Mouse (Mus musculus) MEL (cell line): ENCODE data around the gene Trim66. TPM values are rescaled to one million over a fixed set of nuclear protein-coding genes. Genes with fewer than 3 reads are reported as not detected.

Source experiments
- DNase-seq: peaks from one replicate; pipeline ENCODE4 v3.0.0; 2011; ENCODE audit warnings: low read depth, low spot score
- H3K27ac ChIP-seq: 2 replicates; pipeline ENCODE4 v1.5.1; 2012; ENCODE audit warnings: low read depth, mild to moderate bottlenecking, control low read depth, low read length, moderate library complexity; ENCODE audit not compliant: control insufficient read depth
- H3K27me3 ChIP-seq, 2 experiments: fragments of 150-350 bp in 1 of 2; sonication (generic) in 1 of 2; 2 replicates each; pipeline ENCODE4 v1.6.1; 2012; ENCODE audit warnings: low read length in 2 of 2, mild to moderate bottlenecking in 2 of 2, improper control_type of control experiment in 1 of 2, moderate library complexity in 1 of 2; ENCODE audit not compliant: insufficient read depth in 2 of 2, control insufficient read depth in 1 of 2
- H3K36me3 ChIP-seq, 2 experiments: 2 replicates each; pipeline ENCODE4 v1.6.1; 2012 to 2014; ENCODE audit warnings: low read length in 2 of 2, improper control_type of control experiment in 1 of 2, inconsistent platforms in 1 of 2, mild to moderate bottlenecking in 1 of 2; ENCODE audit not compliant: insufficient read depth in 2 of 2, control insufficient read depth in 1 of 2
- H3K4me1 ChIP-seq, 2 experiments: fragments of 150-350 bp in 1 of 2; sonication (generic) in 1 of 2; 2 replicates each; pipeline ENCODE4 v1.6.1; 2012; ENCODE audit warnings: low read length in 2 of 2, improper control_type of control experiment in 1 of 2, mild to moderate bottlenecking in 1 of 2; ENCODE audit not compliant: insufficient read depth in 2 of 2, control insufficient read depth in 1 of 2
- H3K4me3 ChIP-seq, 2 experiments: fragments of 150-350 bp in 1 of 2; sonication (generic) in 1 of 2; 2 replicates each; pipeline ENCODE4 v1.5.1; 2012; ENCODE audit warnings: low read depth in 2 of 2, low read length in 2 of 2, mild to moderate bottlenecking in 2 of 2, moderate library complexity in 2 of 2, control low read depth in 1 of 2, improper control_type of control experiment in 1 of 2; ENCODE audit not compliant: control insufficient read depth in 1 of 2, insufficient read depth in 1 of 2
- H3K79me2 ChIP-seq: 2 replicates; pipeline ENCODE4 v1.6.1; 2012; ENCODE audit warnings: mild to moderate bottlenecking, low read length, moderate library complexity; ENCODE audit not compliant: control insufficient read depth, poor library complexity, insufficient read depth
- H3K9ac ChIP-seq: 2 replicates; pipeline ENCODE4 v1.6.1; 2012; ENCODE audit warnings: low read depth, mild to moderate bottlenecking, control low read depth, low read length, moderate library complexity; ENCODE audit not compliant: control insufficient read depth, poor library complexity, severe bottlenecking
- H3K9me3 ChIP-seq: fragments of 150-350 bp; sonication (generic); replicated peaks from 2 replicates; pipeline ENCODE4 v1.6.1; 2012; ENCODE audit warnings: mild to moderate bottlenecking, low read length, improper control_type of control experiment, moderate library complexity; ENCODE audit not compliant: insufficient read depth
- CHD1 ChIP-seq: IDR thresholded peaks from 2 replicates; pipeline ENCODE4 v1.6.1; 2012; ENCODE audit warnings: low read depth, mild to moderate bottlenecking, inconsistent platforms, low read length, improper control_type of control experiment
- CTCF ChIP-seq, 3 experiments: IDR thresholded peaks in 2 of 3; conservative IDR thresholded peaks in 1 of 3; 2 replicates each; pipeline ENCODE4 v1.5.1; 2011 to 2012; ENCODE audit warnings: low read length in 3 of 3, low read depth in 2 of 3, mild to moderate bottlenecking in 2 of 3, improper control_type of control experiment in 1 of 3, inconsistent platforms in 1 of 3, mixed read lengths in 1 of 3, moderate library complexity in 1 of 3; ENCODE audit not compliant: control insufficient read depth in 1 of 3, insufficient read depth in 1 of 3, poor library complexity in 1 of 3, severe bottlenecking in 1 of 3
- E2F4 ChIP-seq: IDR thresholded peaks from 2 replicates; pipeline ENCODE4 v1.6.1; 2011; ENCODE audit warnings: low read depth, low read length, improper control_type of control experiment, borderline replicate concordance
- ELF1 ChIP-seq: IDR thresholded peaks from 2 replicates; pipeline ENCODE4 v1.6.1; 2014; ENCODE audit warnings: low read depth, mild to moderate bottlenecking, inconsistent platforms, low read length, improper control_type of control experiment, moderate library complexity
- EP300 ChIP-seq, 2 experiments: IDR thresholded peaks; 2 replicates each; pipeline ENCODE4 v1.6.1; 2011; ENCODE audit warnings: improper control_type of control experiment in 2 of 2, low read length in 2 of 2, low read depth in 1 of 2, mild to moderate bottlenecking in 1 of 2
- ETS1 ChIP-seq: IDR thresholded peaks from 2 replicates; pipeline ENCODE4 v1.6.1; 2012; ENCODE audit warnings: low read depth, mild to moderate bottlenecking, inconsistent platforms, low read length, improper control_type of control experiment, moderate library complexity
- GATA1 ChIP-seq: IDR thresholded peaks from 2 replicates; pipeline ENCODE4 v1.6.1; 2011; ENCODE audit warnings: low read depth, low read length, improper control_type of control experiment
- HCFC1 ChIP-seq: IDR thresholded peaks from 2 replicates; pipeline ENCODE4 v1.6.1; 2012; ENCODE audit warnings: low read depth, mild to moderate bottlenecking, inconsistent platforms, low read length, improper control_type of control experiment, moderate library complexity
- JUND ChIP-seq: IDR thresholded peaks from 2 replicates; pipeline ENCODE4 v1.6.1; 2011; ENCODE audit warnings: low read depth, mild to moderate bottlenecking, improper control_type of control experiment, low read length
- KAT2A ChIP-seq: conservative IDR thresholded peaks from 2 replicates; pipeline ENCODE4 v1.6.1; 2012; ENCODE audit warnings: low read depth, low read length, improper control_type of control experiment, inconsistent platforms
- MAX ChIP-seq: IDR thresholded peaks from 2 replicates; pipeline ENCODE4 v1.6.1; 2011; ENCODE audit warnings: low read length, improper control_type of control experiment
- MEF2A ChIP-seq: IDR thresholded peaks from 2 replicates; pipeline ENCODE4 v1.6.1; 2014; ENCODE audit warnings: low read depth, mild to moderate bottlenecking, inconsistent platforms, low read length, improper control_type of control experiment; ENCODE audit not compliant: poor library complexity, insufficient replicate concordance, severe bottlenecking; ENCODE audit errors: extremely low read depth
- MXI1 ChIP-seq: IDR thresholded peaks from 2 replicates; pipeline ENCODE4 v1.6.1; 2011; ENCODE audit warnings: mild to moderate bottlenecking, low read depth, low read length, improper control_type of control experiment
- MYC ChIP-seq: IDR thresholded peaks from 2 replicates; pipeline ENCODE4 v1.6.1; 2011; ENCODE audit warnings: low read depth, mild to moderate bottlenecking, low read length, improper control_type of control experiment, moderate library complexity
- NRF1 ChIP-seq: IDR thresholded peaks from 2 replicates; pipeline ENCODE4 v1.6.1; 2014; ENCODE audit warnings: low read depth, mild to moderate bottlenecking, inconsistent platforms, low read length, improper control_type of control experiment, moderate library complexity; ENCODE audit not compliant: poor library complexity, insufficient read depth, severe bottlenecking
- POLR2AphosphoS2 ChIP-seq: IDR thresholded peaks from 2 replicates; pipeline ENCODE4 v1.6.1; 2011; ENCODE audit warnings: low read length, improper control_type of control experiment
- POLR2AphosphoS5 ChIP-seq: IDR thresholded peaks from 2 replicates; pipeline ENCODE4 v1.6.1; 2012; ENCODE audit warnings: low read depth, borderline replicate concordance, mild to moderate bottlenecking, inconsistent platforms, low read length, moderate library complexity, mixed read lengths
- RAD21 ChIP-seq: IDR thresholded peaks from 2 replicates; pipeline ENCODE4 v1.6.1; 2011; ENCODE audit warnings: mild to moderate bottlenecking, low read depth, low read length, improper control_type of control experiment
- RCOR1 ChIP-seq: IDR thresholded peaks from 2 replicates; pipeline ENCODE4 v1.6.1; 2012; ENCODE audit warnings: low read depth, mild to moderate bottlenecking, inconsistent platforms, low read length, improper control_type of control experiment
- SIN3A ChIP-seq: IDR thresholded peaks from 2 replicates; pipeline ENCODE4 v1.6.1; 2012; ENCODE audit warnings: low read length, improper control_type of control experiment, inconsistent platforms
- TAL1 ChIP-seq: IDR thresholded peaks from 2 replicates; pipeline ENCODE4 v1.6.1; 2012; ENCODE audit warnings: mild to moderate bottlenecking, inconsistent platforms, low read length, moderate library complexity, mixed read lengths
- TBP ChIP-seq: IDR thresholded peaks from 2 replicates; pipeline ENCODE4 v1.8.0; 2011; ENCODE audit warnings: low read depth, low read length, improper control_type of control experiment
- TCF12 ChIP-seq: IDR thresholded peaks from 2 replicates; pipeline ENCODE4 v1.6.1; 2014; ENCODE audit warnings: low read depth, mild to moderate bottlenecking, inconsistent platforms, low read length, improper control_type of control experiment, moderate library complexity
- UBTF ChIP-seq: IDR thresholded peaks from 2 replicates; pipeline ENCODE4 v1.6.1; 2012; ENCODE audit warnings: low read depth, mild to moderate bottlenecking, inconsistent platforms, low read length, improper control_type of control experiment, moderate library complexity, borderline replicate concordance; ENCODE audit not compliant: insufficient read depth
- USF2 ChIP-seq, 2 experiments: IDR thresholded peaks; 2 replicates each; pipeline ENCODE4 v1.6.1; 2011 to 2012; ENCODE audit warnings: improper control_type of control experiment in 2 of 2, low read length in 2 of 2, borderline replicate concordance in 1 of 2, inconsistent platforms in 1 of 2, low read depth in 1 of 2, mild to moderate bottlenecking in 1 of 2; ENCODE audit not compliant: insufficient read depth in 1 of 2
- ZKSCAN1 ChIP-seq: IDR thresholded peaks from 2 replicates; pipeline ENCODE4 v1.6.1; 2012; ENCODE audit warnings: low read depth, mild to moderate bottlenecking, inconsistent platforms, low read length, improper control_type of control experiment, moderate library complexity
- ZNF384 ChIP-seq: IDR thresholded peaks from 2 replicates; pipeline ENCODE4 v1.6.1; 2012; ENCODE audit warnings: low read depth, mild to moderate bottlenecking, inconsistent platforms, low read length, improper control_type of control experiment
- polyA plus RNA-seq, 2 experiments: library from polyadenylated mRNA; stranded (reverse) in 1 of 2; unstranded in 1 of 2; fragments of >175 nt in 1 of 2; fragments of >200 nt in 1 of 2; gene quantifications; 2 replicates each; pipeline versions ENCODE4 v1.2.1 to v1.2.4; 2012; ENCODE audit warnings: low replicate concordance in 2 of 2, low read depth in 1 of 2; ENCODE audit not compliant: insufficient read length in 2 of 2, insufficient read depth in 1 of 2, missing spikeins in 1 of 2
- total RNA-seq: library from RNA; depleted of rRNA; stranded (reverse); fragments of 300-350 nt; gene quantifications from 2 replicates; pipeline ENCODE4 v1.2.3, GENCODE M21; 2012

Trim66 gene
- total and polyA plus RNA-seq, 3 experiments, result 0.01 TPM; not detected in 2

DNA sequence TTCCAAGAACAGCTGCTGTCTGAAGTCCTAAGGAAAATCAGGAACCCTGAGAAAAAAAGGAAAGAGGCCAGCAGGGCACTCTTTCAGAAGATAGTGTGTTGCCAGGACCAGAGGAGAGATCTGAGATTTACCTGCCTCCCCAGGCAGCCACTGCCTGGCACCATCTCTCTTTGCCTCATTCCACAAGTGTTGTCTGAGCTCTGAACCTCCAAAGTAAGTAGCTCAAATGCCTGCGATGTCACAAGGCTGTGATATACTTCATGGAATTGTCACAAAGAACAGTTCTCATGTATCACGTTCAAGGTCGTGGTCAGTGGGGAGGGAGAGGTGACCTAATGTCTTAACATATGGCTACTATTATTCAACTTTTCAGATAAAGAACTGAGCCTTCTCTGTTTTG lies 8.6 kb upstream of the Trim66 start:
- H3K4me3 ChIP-seq, result no peak overlapping the region

DNA sequence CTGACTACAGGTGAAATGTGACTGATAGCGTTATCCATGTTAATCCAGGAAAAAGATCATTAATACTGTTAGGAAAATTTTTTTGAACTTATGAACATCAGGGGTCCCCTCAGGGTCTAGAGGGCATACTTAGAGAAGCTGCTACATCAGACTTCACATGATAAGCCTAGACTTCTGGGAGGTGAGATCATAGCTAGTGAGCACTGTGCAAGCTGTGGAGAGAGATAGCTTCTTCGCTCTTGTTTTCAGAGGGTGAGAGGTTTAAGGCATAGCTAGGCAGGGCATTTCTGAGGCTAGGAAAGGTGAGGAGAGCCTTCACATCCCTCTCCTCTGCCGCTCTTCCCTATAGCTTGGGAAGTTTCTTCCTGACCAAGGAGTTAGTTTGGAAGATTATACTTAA lies 3.9 kb upstream of the Trim66 start:
- H3K36me3 ChIP-seq, result peaks cover 0 to 7% of the 10 kb centered on the region in 2 experiments; a peak in 1 of 4 replicates
- H3K27ac ChIP-seq, result no peak overlapping the region
- H3K9me3 ChIP-seq, result no peaks in the 10 kb centered on the region
- H3K4me1 ChIP-seq, result peaks cover 9 to 15% of the 10 kb centered on the region in 2 experiments
- H3K27me3 ChIP-seq, result no peaks in the 10 kb centered on the region; a peak in 1 of 4 replicates
- TF ChIP-seq SIN3A (no peak), CHD1 (no peak), GATA1 (0 out of 2 replicates have a peak, but pooled peaks have one; percentile 32), TBP (no peak), EP300 (IDR thresholded peaks at IDR 0.05; ENCODE audit: low read depth in 1 of 2, low read length in 2 of 2) (peak in 1 of 2 experiments; percentile 24; a peak in 1 of 4 replicates), USF2 (IDR thresholded peaks at IDR 0.05; ENCODE audit: borderline replicate concordance in 1 of 2, insufficient read depth in 1 of 2, low read depth in 1 of 2, low read length in 2 of 2) (no peak), CTCF (IDR thresholded peaks at IDR 0.05 in 2 of 3, conservative IDR thresholded peaks at IDR 0.05 in 1 of 3; ENCODE audit: control insufficient read depth in 1 of 3, insufficient read depth in 1 of 3, low read depth in 2 of 3, low read length in 3 of 3, poor library complexity in 1 of 3, severe bottlenecking in 1 of 3) (no peak), NRF1 (no peak), POLR2AphosphoS5 (no peak), KAT2A (no peak), TCF12 (peak; percentile 29; the same call in 1 of the 2 replicates), ELF1 (no peak), POLR2AphosphoS2 (no peak), ZKSCAN1 (no peak), E2F4 (no peak), UBTF (no peak), TAL1 (peak; percentile 32), MYC (no peak), RAD21 (no peak), MEF2A (no peak), ETS1 (no peak)
- no peaks in the 10 kb centered on the region for H3K79me2 ChIP-seq
- H3K9ac ChIP-seq, result no peak overlapping the region
- H3K4me3 ChIP-seq, result no peak overlapping the region
- peak; percentile 30 for DNase-seq

More for the DNA sequence above, 8.6 kb upstream of the Trim66 start:
- Histone ChIP-seq H3K27ac (no peak overlapping the region), H3K4me1 (peaks cover 8% of the 10 kb centered on the region in 2 experiments), H3K36me3 (peaks cover 12 to 16% of the 10 kb centered on the region in 2 experiments), H3K27me3 (no peaks in the 10 kb centered on the region), H3K9ac (no peak overlapping the region), H3K79me2 (peaks cover 24% of the 10 kb centered on the region), H3K9me3 (no peaks in the 10 kb centered on the region)
- no peak for DNase-seq
- no peak for TF ChIP-seq MXI1
- TF ChIP-seq JUND, result no peak
- TF ChIP-seq RCOR1, result no peak
- no peak for TF ChIP-seq RAD21
- no peak for TF ChIP-seq EP300 (IDR thresholded peaks at IDR 0.05; ENCODE audit: low read depth in 1 of 2, low read length in 2 of 2)
- TF ChIP-seq MAX, result no peak
- no peak for TF ChIP-seq E2F4
- no peak for TF ChIP-seq POLR2AphosphoS2
- TF ChIP-seq HCFC1, result no peak
- no peak for TF ChIP-seq ZNF384
- no peak for TF ChIP-seq NRF1
